ENCODE assay signal across 8 mouse cellular contexts in genomic region chr9:56797876-56798275, GRCm38 (mm10). TPM values are rescaled to one million over a fixed set of nuclear protein-coding genes. Genes with fewer than 3 reads are reported as not detected.
DNase-seq lines count a peak whose midpoint lies in the region; ATAC-seq and TF ChIP-seq lines count a peak whose summit lies in the region.

No protein-coding gene starts in this region.

- H3K36me3 ChIP-seq in liver, adult 2 months (ENCODE audit: control insufficient read depth, insufficient read depth, low read length): no peaks in the 10 kb centered on the region
- no peaks in the 10 kb centered on the region for H3K36me3 ChIP-seq in liver, embryonic 11.5 days (ENCODE audit: control insufficient read depth, insufficient read depth, low read length)
- H3K36me3 ChIP-seq in lung, postnatal 0 days (ENCODE audit: insufficient read depth, low read length): no peaks in the 10 kb centered on the region

- TF ChIP-seq CTCF in liver, adult 2 months (IDR thresholded peaks at IDR 0.05; ENCODE audit: low read depth, low read length): peak; percentile 44; the same call in 1 of the 2 replicates
- peak; percentile 84 for TF ChIP-seq CTCF in lung, postnatal 0 days (IDR thresholded peaks at IDR 0.05)

- DNase-seq in liver, adult 2 months (ENCODE audit: extremely low read depth, low read depth, low spot score): no peak
- no peak for DNase-seq in liver, embryonic 11.5 days (ENCODE audit: low spot score)
- peak; percentile 92 to 93 for DNase-seq in cerebellum, postnatal 14 days
- peak; percentile 72 to 84 for DNase-seq in frontal cortex, postnatal 36 days (ENCODE audit: low spot score in 2 of 2)
- peak; percentile 51 to 82 for DNase-seq in kidney, postnatal 36 days
- DNase-seq in lung, postnatal 0 days (ENCODE audit: low spot score): peak; percentile 74
- DNase-seq in right cerebral cortex, adult 2 months (ENCODE audit: low spot score in 2 of 2): peak; percentile 86 to 88
- DNase-seq in thymus, adult 18-20 months: no peak

- H3K4me1 ChIP-seq in liver, adult 2 months (ENCODE audit: control insufficient read depth, insufficient read depth, low read length): no peaks in the 10 kb centered on the region
- H3K4me1 ChIP-seq in liver, embryonic 11.5 days (replicated peaks; ENCODE audit: control insufficient read depth, insufficient read depth, low read length): peaks cover 3% of the 10 kb centered on the region; the same call in 1 of the 2 replicates
- peaks cover 3% of the 10 kb centered on the region; the same call in 1 of the 2 replicates for H3K4me1 ChIP-seq in lung, postnatal 0 days (ENCODE audit: insufficient read depth, low read depth, low read length)

- no peaks in the 10 kb centered on the region for H3K9me3 ChIP-seq in liver, embryonic 11.5 days (ENCODE audit: control insufficient read depth, low read length)
- no peaks in the 10 kb centered on the region for H3K9me3 ChIP-seq in lung, postnatal 0 days (ENCODE audit: low read length)

- WGBS in liver, adult 2 months: 8% methylated on average over 5 of the region's 5 CpGs
- WGBS in liver, embryonic 11.5 days: 8% methylated on average over 5 of the region's 5 CpGs
- 7% methylated on average over 5 of the region's 5 CpGs for WGBS in lung, postnatal 0 days

- no peak overlapping the region for H3K4me3 ChIP-seq in liver, adult 2 months (ENCODE audit: insufficient read depth, low read depth, low read length)
- H3K4me3 ChIP-seq in liver, embryonic 11.5 days (ENCODE audit: low read depth, low read length): no peak overlapping the region
- H3K4me3 ChIP-seq in lung, postnatal 0 days (ENCODE audit: low read depth, low read length): no peak overlapping the region

- ATAC-seq in liver, embryonic 11.5 days (replicated peaks; ENCODE audit: low FRiP score): no peak
- ATAC-seq in lung, postnatal 0 days: peak; percentile 41; the same call in 1 of the 2 replicates

- no peak for TF ChIP-seq EP300 in lung, postnatal 0 days (IDR thresholded peaks at IDR 0.05)

- H3K27me3 ChIP-seq in liver, adult 2 months (ENCODE audit: control insufficient read depth, insufficient read depth, low read length): peaks cover 6% of the 10 kb centered on the region
- H3K27me3 ChIP-seq in liver, embryonic 11.5 days (replicated peaks; ENCODE audit: control insufficient read depth, insufficient read depth, low read length): peaks cover 64% of the 10 kb centered on the region
- peaks cover 34% of the 10 kb centered on the region for H3K27me3 ChIP-seq in lung, postnatal 0 days (replicated peaks; ENCODE audit: insufficient read depth, low read length)

- H3K27ac ChIP-seq in liver, adult 2 months (replicated peaks; ENCODE audit: insufficient read depth, low read depth, low read length): no peak overlapping the region
- no peak overlapping the region for H3K27ac ChIP-seq in liver, embryonic 11.5 days (ENCODE audit: low read depth, low read length)
- H3K27ac ChIP-seq in lung, postnatal 0 days (ENCODE audit: low read length): no peak overlapping the region

- no peak overlapping the region for H3K9ac ChIP-seq in liver, adult 2 months (ENCODE audit: low read depth, low read length)
- no peak overlapping the region for H3K9ac ChIP-seq in liver, embryonic 11.5 days (ENCODE audit: low read depth, low read length)
- H3K9ac ChIP-seq in lung, postnatal 0 days (replicated peaks; ENCODE audit: low read depth): no peak overlapping the region

- no peak overlapping the region for H3K4me2 ChIP-seq in liver, embryonic 11.5 days
- no peak overlapping the region for H3K4me2 ChIP-seq in lung, postnatal 0 days (replicated peaks; ENCODE audit: low read depth, low read length)

- no peaks in the 10 kb centered on the region for H3K79me2 ChIP-seq in liver, adult 2 months (ENCODE audit: control insufficient read depth, insufficient read depth, low read length)

- no peak for TF ChIP-seq POLR2A in liver, adult 2 months (IDR thresholded peaks at IDR 0.05; ENCODE audit: extremely low read depth, insufficient read depth, low read length)

RNA-seq across cellular contexts. Expression of gene Lingo1, which starts 1.6 kb away (rescaled TPM):
- under 0.01 and 0.13 TPM in 2 replicates for total RNA-seq in liver, adult 2 months (2014; rRNA removed)
- 0.09 and 0.27 TPM in 2 replicates for polyA plus RNA-seq in liver, adult 2 months (2012; rRNA removed)
- polyA plus RNA-seq in liver, embryonic 11.5 days (2014; fragmentation: Nextera tagmentation; extraction: Ambion mirVana): 2.0 and 2.6 TPM in 2 replicates
- 1.3 TPM in 2 replicates for polyA plus RNA-seq in lung, postnatal 0 days (2015; fragmentation: Nextera tagmentation; extraction: Ambion mirVana)

Comparison
In these comparisons a context has a peak if more than half of its experiments do, and no peak if none do; other contexts are left out.
1. DNase-seq: peak in cerebellum, postnatal 14 days (2 of 2), frontal cortex, postnatal 36 days (2 of 2), kidney, postnatal 36 days (2 of 2), lung, postnatal 0 days (single experiment) and right cerebral cortex, adult 2 months (2 of 2); none in liver, adult 2 months (single experiment), liver, embryonic 11.5 days (single experiment) and thymus, adult 18-20 months (0 of 2).